Mouse (Mus musculus) spleen, adult 2 months (tissue): ENCODE measurements around the gene Atg2b. TPM values are rescaled to one million over a fixed set of nuclear protein-coding genes. Genes with fewer than 3 reads are reported as not detected.

ENCODE experiments used
- DNase-seq, 2 experiments: peaks; one replicate each; pipeline versions ENCODE4 v3.0.0 to v3.0.0-alpha.2; 2012 to 2021; ENCODE audit warnings: low spot score in 2 of 2, low read depth in 1 of 2
- H3K27ac ChIP-seq: fragments of 200-500 bp; 2 replicates; pipeline ENCODE4 v1.5.1; 2012; ENCODE audit warnings: low read length, inconsistent platforms; ENCODE audit not compliant: insufficient read depth
- H3K27me3 ChIP-seq: fragments of 200-500 bp; 2 replicates; pipeline ENCODE4 v1.6.1; 2012; ENCODE audit warnings: mild to moderate bottlenecking, moderate library complexity, low read length, inconsistent platforms; ENCODE audit not compliant: control insufficient read depth, insufficient read depth
- H3K36me3 ChIP-seq: fragments of 200-500 bp; 2 replicates; pipeline ENCODE4 v1.6.1; 2012; ENCODE audit warnings: mild to moderate bottlenecking, low read length, inconsistent platforms; ENCODE audit not compliant: control insufficient read depth, insufficient read depth
- H3K4me1 ChIP-seq: fragments of 200-500 bp; 2 replicates; pipeline ENCODE4 v1.6.1; 2011; ENCODE audit warnings: inconsistent platforms; ENCODE audit not compliant: control insufficient read depth, insufficient read depth, insufficient read length
- H3K4me3 ChIP-seq: fragments of 200-500 bp; 2 replicates; pipeline ENCODE4 v1.5.1; 2011; ENCODE audit warnings: mild to moderate bottlenecking, inconsistent platforms; ENCODE audit not compliant: insufficient read depth, insufficient read length; ENCODE audit errors: extremely low read depth
- CTCF ChIP-seq: fragments of 200-500 bp; IDR thresholded peaks from 2 replicates; pipeline ENCODE4 v1.5.1; 2011; ENCODE audit warnings: mild to moderate bottlenecking, inconsistent platforms; ENCODE audit not compliant: insufficient read depth, insufficient read length, insufficient replicate concordance; ENCODE audit errors: extremely low read depth
- POLR2A ChIP-seq: fragments of 200-500 bp; IDR thresholded peaks from 2 replicates; pipeline ENCODE4 v1.6.1; 2011; ENCODE audit warnings: low read depth, low read length, inconsistent platforms
- WGBS: fragments of 180-500 bp; shearing (Covaris S2); methylation state at CpG from one replicate; pipeline ENCODE4 v1.1.7; 2018; 5-methylcytosine and 5-hydroxymethylcytosine counted together
- polyA plus RNA-seq: library from polyadenylated mRNA; depleted of rRNA; stranded (reverse); fragments of >200 nt; gene quantifications from 2 replicates; pipeline ENCODE4 v1.2.3, GENCODE M21; 2012; rRNA removed

The Atg2b gene
- polyA plus RNA-seq, 1 experiment: 11.6 TPM

- H3K27me3 ChIP-seq: no peaks in the 10 kb centered on the region
- no peaks in the 10 kb centered on the region for H3K36me3 ChIP-seq
- DNase-seq: no peak
- no peak for TF ChIP-seq POLR2A
- TF ChIP-seq CTCF: no peak
- H3K4me3 ChIP-seq: no peak overlapping the region
- 76% methylated on average over 9 of the region's 9 CpGs for WGBS
- no peak overlapping the region for H3K27ac ChIP-seq
- no peaks in the 10 kb centered on the region; the same call in 1 of the 2 replicates for H3K4me1 ChIP-seq
Observed at GRCm38 (mm10) chr12:105582486-105582885, 102.5 kb downstream of the Atg2b start.

GRCm38 (mm10) chr12:105580490-105580889 lies 104.5 kb downstream of the Atg2b start:
- H3K27me3 ChIP-seq: no peaks in the 10 kb centered on the region
- TF ChIP-seq POLR2A: no peak
- TF ChIP-seq CTCF: no peak
- H3K4me1 ChIP-seq: no peaks in the 10 kb centered on the region; the same call in 1 of the 2 replicates
- no peak overlapping the region for H3K4me3 ChIP-seq
- no peaks in the 10 kb centered on the region for H3K36me3 ChIP-seq
- DNase-seq: no peak
- WGBS: 49% methylated on average over 17 of the region's 17 CpGs
- no peak overlapping the region for H3K27ac ChIP-seq

- TF ChIP-seq CTCF (no peak), POLR2A (no peak)
- WGBS: 88% methylated on average over 4 of the region's 4 CpGs
- no peaks in the 10 kb centered on the region for H3K36me3 ChIP-seq
- no peaks in the 10 kb centered on the region for H3K27me3 ChIP-seq
- no peak for DNase-seq
- H3K27ac ChIP-seq: no peak overlapping the region
- H3K4me3 ChIP-seq: no peak overlapping the region
- H3K4me1 ChIP-seq: no peaks in the 10 kb centered on the region
Observed at GRCm38 (mm10) chr12:105574356-105574755, 110.7 kb downstream of the Atg2b start.

GRCm38 (mm10) chr12:105572622-105573021 lies 112.4 kb downstream of the Atg2b start:
- no peaks in the 10 kb centered on the region for H3K4me1 ChIP-seq
- DNase-seq: no peak
- WGBS: 86% methylated on average over 2 of the region's 2 CpGs
- H3K36me3 ChIP-seq: no peaks in the 10 kb centered on the region
- H3K27ac ChIP-seq: no peak overlapping the region
- H3K27me3 ChIP-seq: no peaks in the 10 kb centered on the region
- H3K4me3 ChIP-seq: no peak overlapping the region
- TF ChIP-seq POLR2A: no peak
- TF ChIP-seq CTCF: no peak

- TF ChIP-seq POLR2A: no peak
- no peak for TF ChIP-seq CTCF
- no peak overlapping the region for H3K27ac ChIP-seq
- DNase-seq: no peak
- WGBS: 90% methylated on average over 3 of the region's 3 CpGs
- H3K4me3 ChIP-seq: no peak overlapping the region
- H3K4me1 ChIP-seq: no peaks in the 10 kb centered on the region
- no peaks in the 10 kb centered on the region for H3K36me3 ChIP-seq
- H3K27me3 ChIP-seq: no peaks in the 10 kb centered on the region
Observed at GRCm38 (mm10) chr12:105571867-105572266, 113.1 kb downstream of the Atg2b start.

Other genes starting within 250 kb of the Atg2b start
- gene D430019H16Rik, start 231.4 kb downstream of the Atg2b start, polyA plus RNA-seq: 2.5 TPM in 2 replicates
- 0.09 and 0.18 TPM in 2 replicates for gene Bdkrb2, start 122.0 kb downstream of the Atg2b start, polyA plus RNA-seq
- 0.08 and 0.15 TPM in 2 replicates for gene Bdkrb1, start 82.1 kb downstream of the Atg2b start, polyA plus RNA-seq
- 5.2 TPM in 2 replicates for gene Gskip, start 382 bp downstream of the Atg2b start, polyA plus RNA-seq
- 0.02 and 0.07 TPM in 2 replicates for gene Ak7, start 20.8 kb upstream of the Atg2b start, polyA plus RNA-seq
- 52.7 and 62.3 TPM in 2 replicates for gene Papola, start 99.5 kb upstream of the Atg2b start, polyA plus RNA-seq